Mouse (Mus musculus) adrenal gland, adult (tissue): ENCODE data around the gene Rbfox2.
"Not testable (repeated sequence)": the region's sequence is repeated elsewhere in the genome, so short reads cannot be mapped to it uniquely, and the experiment has no call there.

Experiments
- DNase-seq, 2 experiments: peaks; one replicate each; pipeline ENCODE4 v3.0.0; 2022 to 2023; ENCODE audit warnings: low spot score in 1 of 2; ENCODE audit not compliant: inconsistent age in 2 of 2

Gene Rbfox2

DNA sequence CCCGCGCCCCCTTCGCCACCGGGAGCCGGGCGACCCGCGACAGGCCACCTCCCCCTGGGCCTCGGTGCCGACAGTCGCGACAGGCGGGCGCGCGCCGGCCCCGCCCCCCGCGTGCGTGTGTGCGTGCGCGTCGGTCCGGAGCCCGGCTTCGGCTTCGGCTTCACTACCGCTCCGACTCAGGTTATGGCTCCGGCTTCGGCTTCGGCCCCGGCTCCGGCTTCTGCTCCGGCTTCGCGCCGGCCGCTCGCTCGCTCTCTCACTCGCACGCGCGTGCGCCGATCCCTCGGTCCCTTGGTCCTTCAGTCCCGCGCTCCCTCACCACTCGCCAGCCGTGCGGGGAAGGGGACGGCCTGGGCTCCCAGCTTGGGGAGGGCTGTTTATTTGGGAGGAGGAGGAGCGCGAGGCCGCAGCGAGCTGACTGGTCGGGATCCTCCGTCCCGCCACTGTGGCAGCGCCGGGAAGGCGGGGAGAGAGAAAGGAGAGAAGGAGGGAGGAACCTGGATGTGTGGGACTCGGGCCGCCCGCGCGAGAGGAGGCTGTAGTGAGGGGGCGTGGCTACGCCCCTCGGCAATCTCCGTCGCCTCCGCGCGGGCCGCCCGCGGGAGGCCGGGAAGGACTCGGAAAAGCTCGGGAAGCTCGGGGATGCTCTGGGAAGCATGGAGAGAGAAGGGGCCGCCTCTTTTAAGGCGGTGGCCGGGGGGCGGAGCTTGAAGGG, at the start of gene Rbfox2:
Gene Rbfox2, minus strand, starts transcription at position 458 of the 715 bp plus-strand sequence.
- DNase-seq = peak; percentile 97 to 98

DNA sequence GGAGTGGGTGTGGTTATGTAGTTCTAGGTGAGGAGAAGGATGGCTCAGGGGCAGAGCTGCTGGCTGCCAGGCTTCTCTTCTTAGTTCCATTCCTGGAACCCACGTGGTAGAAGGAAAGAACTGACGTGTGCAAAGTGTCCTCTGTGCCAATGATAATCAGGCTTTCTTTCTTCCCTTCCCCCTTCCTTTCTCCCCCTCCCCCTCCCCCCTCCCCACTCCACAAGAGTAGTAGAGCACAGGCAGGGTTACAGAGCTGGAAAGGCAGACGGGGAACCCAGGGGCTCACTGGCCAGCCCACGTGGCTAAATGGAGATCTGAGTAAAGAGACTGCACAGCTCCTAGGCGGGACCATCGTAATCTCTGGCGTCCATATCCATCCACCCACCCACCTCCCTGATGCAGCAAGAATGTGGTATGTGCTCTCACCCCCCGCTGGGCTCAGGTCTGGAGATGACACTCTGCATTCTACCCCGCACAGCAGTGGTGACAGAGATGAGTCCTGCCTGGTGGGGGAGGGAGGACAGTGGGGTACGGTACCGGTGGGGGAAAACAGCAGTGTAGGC, 49.5 kb upstream of the Rbfox2 start:
- DNase-seq = no peak

DNA sequence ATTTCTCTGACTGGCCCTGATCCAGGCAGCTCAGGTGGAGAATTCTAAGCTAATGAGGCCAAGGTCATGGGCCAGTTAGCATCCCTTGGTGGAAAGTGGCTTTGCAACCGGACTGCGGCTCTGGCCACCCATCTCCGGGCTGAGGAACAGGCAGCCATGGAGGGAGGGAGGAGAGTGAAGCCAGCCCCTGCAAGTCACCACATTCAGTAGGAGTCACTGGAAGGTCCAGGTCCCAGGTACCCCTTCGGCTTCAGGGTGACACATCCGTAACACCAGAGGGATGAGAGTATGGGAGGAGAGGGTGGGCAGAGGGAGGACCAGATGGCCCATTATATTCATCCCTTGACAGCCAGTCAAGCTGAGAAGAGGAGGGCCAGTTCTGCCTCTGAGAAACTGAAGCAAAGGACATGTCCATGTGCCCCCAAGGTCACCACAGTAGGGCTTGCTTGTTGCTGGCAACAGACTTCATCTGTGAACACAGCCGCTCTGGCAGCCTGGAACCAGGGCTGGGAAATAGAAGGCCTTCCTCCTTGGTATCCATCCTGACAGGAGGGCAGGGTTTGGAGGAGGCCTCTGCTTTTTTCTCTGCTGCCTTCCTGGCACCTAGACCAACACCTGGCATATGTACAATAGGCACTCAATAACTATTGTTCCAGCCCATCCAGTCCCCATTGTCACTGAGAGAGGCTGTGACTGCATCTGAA, 48.2 kb upstream of the Rbfox2 start:
- DNase-seq = peak in 1 of 2 experiments; percentile 67

DNA sequence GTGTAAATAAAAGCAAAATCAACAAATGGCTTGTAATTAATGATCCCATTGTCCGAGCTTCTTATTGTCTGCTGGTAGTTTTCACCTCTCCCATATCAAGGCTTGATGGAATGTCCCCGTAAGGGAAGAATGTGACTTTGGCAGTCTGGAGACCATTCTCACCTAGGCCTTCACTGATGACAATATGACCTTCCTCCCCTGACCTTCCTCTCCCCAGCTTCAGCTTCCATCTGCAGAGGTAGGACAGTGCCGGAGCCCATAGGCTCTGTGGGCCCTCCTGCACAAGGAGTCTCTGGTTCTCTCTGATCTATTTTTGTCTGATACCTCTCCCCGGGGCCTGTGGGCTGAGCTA, 47.7 kb upstream of the Rbfox2 start:
- DNase-seq = no peak

DNA sequence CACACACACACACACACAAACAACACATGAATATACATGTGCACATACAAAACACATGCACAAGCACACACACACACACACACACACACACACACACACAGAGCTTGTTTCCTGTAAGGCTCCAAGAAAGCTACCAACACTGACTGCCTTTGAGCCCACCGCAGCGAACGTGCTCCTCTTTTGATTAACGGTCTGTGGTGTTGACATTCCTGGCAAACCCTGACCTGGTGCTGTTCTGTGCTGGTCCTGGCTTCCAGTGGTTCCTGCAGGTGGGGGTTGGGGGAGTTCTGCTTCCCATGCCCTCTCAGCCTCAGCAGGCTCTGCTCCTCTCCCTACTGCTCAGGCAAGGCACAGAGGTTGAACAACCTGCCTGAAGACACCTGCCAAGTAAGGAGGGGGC, 47.0 kb upstream of the Rbfox2 start:
- DNase-seq = no peak

DNA sequence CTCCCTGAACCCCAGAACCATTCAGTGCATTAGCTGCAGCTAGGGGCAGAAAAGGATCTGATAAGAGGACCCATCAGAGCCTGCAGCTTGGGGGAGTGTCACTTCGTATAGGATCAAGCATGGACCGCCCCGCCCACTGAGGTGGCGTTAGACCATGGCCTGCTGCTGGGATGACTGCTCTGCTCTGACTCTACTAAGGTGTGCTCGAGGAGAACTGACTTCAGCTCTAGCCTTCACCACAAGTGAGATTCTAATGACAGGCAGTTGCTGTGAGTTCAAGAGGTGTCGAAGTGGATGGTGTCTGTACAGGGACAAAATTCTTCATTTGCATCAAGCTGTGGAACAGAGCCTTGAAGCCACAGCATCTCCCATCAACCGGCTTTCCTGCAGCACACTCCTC, 46.1 kb upstream of the Rbfox2 start:
- DNase-seq = no peak

DNA sequence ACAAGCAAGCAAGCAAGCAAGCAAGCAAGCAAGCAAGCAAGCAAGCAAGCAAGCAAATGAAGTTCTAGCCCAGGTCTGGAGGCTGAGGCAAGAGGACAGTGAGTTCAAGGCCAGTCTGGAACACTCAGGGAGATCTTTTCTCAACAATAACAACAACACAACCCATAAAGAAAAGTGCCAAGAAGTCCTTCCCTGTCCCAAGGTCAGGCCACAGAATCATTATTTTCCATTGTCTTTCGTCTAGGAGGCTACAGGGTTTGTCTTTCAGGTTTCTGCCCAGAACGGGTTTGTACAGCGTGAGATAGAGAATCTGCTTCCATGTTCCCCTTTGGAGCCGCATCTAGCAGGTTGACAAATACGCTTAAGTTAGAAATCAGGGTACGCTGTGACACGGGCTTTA, 43.3 kb upstream of the Rbfox2 start:
- no peak for DNase-seq

DNA sequence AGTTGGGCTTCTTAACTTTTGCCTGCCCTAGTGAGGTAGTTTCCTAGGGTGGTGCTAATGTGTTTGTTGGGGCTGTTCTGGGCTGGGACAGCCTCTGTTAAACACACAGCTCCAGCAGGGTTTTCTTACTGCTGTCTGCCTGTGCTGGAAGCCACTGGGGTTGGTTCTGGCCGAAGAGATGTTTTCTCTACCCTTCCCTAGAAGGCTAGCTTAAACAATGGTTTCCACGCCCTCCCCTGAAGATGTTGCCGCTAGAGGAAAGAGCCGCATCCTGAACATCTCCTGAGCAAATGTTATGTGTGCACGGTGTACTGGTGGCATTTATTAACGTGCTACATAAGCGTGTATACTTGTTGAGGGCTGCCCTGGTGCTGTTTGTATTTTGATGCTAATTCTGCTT, 41.3 kb upstream of the Rbfox2 start:
- DNase-seq = no peak

DNA sequence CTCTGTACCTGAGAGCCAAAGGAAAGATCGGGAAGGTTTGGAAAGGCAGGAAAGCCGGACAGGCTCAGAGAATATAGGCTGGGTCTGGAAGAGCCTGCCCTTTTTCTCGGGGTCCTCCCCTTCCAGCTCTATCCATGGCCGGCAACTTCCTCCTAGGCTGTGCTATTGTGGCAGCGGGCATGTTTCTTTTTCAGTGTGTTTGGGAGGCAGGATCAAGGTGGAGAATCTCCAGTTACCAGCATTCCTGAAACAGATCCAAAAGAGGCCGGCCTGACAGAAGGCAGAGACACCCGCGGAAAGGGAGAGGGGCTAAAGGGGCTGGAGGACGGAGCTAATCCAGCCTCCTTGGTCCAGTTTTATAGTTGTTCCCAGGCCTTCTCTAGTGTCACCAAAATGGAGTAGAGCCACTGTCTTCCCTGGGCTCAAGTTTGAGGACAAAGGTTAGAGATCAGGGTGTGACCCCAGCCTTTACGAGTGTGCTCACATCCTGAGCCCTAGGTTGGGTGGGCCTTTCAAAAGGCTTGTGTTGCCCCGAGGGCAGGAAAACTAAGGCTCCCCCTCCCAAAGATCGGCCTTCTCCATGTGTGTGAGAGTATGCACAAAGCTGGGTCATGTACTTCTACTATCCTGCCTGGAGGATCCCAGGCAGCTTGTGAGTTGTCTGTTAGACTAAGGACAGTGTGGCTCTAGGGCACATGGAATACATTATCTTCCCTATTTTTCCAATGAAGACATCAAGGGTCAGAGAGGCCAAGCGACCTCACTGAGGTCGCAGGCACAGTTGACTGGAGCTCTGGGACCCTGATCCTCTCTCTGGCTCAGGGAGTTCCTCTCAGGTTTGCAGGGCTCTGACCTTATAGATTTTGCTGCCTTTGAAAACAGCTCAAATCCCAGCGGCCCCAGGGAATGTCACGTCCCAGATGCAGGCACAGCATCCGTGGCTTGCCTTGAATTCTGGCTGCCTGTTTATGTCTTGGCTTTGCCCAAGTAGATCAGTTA, 37.6 kb upstream of the Rbfox2 start:
- no peak for DNase-seq

DNA sequence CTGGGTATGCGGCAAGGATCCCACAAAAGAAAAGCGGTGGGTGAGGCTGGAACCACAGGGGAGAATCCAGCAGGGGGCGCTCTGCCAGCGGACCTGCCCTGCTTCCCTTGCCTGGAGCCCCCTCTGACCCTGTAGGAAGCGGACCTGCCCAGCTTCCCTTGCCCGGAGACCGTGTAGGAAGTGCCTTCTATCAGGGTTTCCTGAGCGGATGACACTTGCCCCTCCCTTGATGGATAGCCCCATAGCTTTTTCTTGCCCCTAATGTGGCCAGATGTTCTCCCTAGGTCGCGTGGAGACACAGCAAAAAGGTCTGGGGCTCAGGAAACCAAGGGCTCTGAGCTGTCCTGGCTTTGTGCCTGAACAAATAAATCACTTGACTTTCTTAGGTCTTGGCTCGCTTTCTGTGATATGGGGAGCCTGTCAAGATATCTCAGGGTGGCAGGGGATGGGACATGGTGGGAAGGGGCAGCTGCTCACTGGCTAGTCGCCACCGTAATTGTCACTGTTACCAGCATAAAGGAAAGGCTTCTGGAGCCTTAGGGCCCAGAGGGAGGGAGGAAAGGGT, 36.8 kb upstream of the Rbfox2 start:
- DNase-seq = peak; percentile 79 to 95

DNA sequence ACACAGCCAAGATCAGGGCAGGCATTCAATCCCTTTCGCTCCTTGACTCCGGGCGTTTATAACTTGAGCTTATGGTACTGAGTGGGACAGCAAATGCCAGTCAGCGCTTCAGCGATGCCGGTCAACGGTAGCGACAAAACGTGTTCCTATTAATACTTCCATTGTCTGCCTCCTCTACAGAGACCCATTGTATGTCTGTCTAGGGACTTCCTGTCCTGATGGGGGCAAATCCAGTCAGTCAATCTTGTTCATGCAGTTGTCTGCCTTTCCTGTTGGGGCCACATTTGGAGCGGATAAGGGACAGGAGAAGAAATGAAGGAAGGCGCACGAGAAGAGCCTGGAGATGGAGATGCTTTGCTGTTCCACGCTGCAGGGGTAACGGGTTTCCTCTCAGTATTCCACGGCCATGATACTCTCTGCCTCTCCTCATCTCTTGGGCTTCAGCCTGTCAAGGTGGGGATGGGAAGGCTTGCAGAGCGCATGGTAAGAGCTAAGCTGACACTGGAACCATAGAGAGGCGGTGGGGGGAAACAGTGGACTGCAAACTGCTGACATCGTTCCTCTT, 36.2 kb upstream of the Rbfox2 start:
- DNase-seq = no peak

DNA sequence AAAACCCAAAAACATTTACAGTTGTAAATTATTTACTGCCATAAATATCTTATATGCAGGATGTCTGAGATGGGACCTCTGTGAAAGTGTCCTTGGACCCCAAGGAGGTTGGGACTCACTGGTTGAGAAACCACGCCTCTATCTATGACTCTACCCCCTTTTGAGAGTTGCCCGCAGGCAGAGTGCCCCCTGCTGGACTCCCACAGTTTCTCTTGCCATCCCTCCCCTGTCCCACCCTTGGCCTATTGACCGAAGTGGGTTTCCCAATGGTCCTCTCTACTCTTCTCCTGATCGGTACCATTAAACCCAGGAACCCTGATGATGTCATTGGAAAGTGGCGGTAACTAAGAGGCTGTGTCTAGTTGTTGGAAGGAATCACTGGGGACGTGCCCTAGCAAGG, 35.2 kb upstream of the Rbfox2 start:
- peak in 1 of 2 experiments; percentile 47 for DNase-seq

DNA sequence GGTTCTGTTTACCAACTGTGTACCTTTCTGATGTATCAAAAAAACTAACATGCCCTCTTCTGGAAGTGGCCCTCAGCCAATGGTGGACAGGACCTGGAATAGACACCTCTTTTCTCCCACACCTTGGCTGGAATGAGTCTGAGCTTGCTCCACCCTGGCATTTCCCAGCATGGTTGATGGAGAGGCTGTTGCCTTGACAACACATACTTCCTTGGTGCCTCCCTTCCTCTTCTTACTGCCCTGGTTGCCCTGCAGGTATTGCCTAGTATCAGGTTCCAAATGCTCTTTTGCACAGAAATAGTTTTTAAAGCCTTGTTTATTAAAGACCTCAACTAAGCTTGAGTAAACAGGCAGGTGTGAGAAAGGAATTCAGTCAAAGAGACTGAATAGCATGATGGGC, 33.8 kb upstream of the Rbfox2 start:
- DNase-seq = no peak

DNA sequence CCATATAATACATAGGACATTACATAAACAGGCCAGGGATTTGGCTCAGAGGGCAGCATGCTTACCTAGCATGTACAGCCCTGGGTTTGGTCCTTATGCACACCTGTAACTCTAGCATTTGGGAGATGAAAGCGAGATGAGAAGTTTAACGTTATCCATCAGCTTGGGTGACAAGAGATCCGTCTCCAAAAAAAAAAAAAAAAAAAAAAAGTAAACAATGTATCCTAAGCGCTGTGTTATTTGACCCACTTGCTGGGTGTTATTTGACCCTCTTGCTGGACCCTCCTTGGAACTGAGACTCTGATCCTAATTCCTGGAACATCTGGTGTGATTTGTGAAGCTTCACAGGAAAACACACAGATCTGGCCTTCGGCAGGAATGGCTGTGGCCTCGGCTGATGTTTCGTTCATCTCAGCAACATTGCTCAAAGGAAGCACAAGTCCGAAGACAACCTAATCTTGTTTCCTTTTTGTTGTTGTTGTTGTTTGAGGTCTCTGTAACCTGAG, 32.2 kb upstream of the Rbfox2 start:
- no peak for DNase-seq

DNA sequence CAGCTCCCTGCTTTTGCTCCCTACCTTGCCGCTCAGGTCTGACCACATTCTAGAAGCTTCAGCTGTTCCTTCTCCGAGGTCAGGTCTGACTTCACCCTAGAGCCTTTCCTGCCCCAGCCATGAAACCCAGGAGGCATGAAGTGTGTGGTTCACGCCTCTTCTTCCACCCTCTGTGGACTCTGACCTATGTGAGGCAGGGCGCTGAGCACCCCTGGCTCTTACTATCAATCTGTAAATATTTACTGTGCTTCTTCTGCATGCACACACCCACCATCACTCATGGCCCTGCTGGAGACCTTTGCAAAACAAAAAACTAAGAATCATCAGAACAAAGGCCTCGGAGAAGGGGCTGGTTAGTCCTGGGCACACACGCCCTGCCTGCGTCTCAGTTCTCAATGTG, 31.6 kb upstream of the Rbfox2 start:
- DNase-seq = no peak

DNA sequence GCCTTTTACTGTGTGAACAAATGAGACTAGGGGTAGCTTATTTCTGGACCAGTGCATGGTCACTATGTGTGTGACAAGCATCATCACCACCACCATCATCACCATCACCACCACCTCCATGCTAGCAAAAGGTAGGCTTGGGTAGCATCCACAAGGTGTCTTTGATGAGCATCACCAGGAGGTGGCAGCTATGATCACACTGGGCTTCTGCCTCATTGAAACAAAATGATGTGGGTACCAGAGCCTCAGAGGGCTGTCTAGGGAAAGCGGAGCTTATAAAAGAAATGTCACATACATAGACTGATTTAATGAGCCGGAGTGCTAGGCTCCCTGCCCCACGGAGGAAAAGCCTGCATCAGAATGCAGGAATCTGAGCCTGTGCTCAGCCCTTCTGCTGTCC, 31.1 kb upstream of the Rbfox2 start:
- DNase-seq = no peak

DNA sequence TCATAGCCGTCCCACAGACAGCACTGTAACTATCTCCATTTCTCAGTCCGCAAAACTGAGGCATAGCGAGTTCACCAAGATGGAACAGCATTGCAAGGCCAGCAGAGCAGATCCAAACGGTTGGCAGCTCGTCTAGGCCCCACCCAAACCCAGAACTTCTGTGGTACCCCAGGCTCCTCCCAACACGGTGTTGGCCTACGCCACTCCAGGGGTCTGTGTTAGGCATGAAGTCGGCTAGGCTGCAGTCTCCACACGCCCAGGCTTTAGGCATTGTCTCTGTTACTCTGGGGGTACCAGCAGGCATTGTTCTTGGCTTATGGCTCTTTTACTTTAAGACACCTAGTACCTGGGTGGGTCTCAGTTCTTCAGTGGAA, 30.2 kb upstream of the Rbfox2 start:
- no peak for DNase-seq

DNA sequence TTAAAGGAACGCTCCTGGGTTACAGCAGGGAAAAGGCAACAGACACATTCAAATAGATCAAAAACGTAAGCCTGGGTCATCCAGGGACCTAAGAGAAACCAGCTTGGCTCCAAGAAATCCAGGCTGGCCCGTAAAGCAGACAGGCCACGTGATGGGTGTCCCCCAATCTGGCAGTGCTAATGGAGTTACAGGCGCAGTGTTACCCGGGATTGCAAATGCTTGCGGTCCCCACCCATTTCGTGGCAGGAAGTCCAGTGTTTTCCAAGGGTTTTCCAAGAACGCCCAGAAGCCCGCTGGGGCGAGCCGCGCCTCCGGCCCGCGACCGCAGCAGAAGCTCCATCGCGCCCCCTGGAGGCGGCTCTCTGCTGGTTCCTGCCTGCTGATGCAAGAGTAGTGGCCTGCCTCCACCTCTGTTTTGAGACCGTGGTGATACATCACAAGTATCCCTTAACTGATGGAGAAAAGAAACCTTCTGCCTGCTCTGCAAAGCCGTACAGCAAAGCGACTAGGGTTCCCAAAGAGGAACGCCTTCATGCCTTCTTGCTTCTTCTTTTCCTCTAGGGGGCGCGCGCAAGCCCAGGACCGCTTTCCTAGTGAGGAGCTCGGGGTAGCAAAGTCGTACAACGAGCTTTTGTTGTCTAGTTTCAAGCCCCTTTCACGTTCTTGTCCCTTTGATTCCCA, 29.6 kb upstream of the Rbfox2 start:
- peak; percentile 90 to 97 for DNase-seq

DNA sequence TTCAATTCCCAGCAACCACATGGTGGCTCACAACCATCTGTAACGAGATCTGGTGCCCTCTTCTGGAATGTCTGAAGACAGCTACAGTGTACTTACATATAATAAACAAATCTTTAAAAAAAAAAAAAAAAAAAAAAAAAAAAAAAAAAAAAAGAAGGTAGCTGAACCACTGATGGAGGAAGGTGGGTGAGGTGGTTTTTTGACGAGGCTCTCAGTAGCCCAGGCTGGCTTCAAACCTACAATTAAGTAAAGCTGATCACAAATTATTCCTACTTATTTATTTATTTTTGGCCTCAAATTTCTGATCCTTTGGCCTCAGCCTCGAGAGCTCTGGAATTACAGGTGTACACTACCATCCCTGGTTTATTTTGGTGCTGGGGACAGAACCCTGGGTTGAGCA, 28.4 kb upstream of the Rbfox2 start:
- not testable (repeated sequence) for DNase-seq
